Mouse (Mus musculus) embryonic stem cell, embryonic (primary cell): Measurements from ENCODE around the gene Tm6sf2.

ENCODE experiments used
- CTCF ChIA-PET, 4 experiments: fragments of 300-600 bp in 2 of 4; fragments of 350-600 bp in 2 of 4; sonication (Branson Sonifier 250); formaldehyde crosslinking; loops; one replicate each; lab custom pipeline; 2022; ENCODE audit warnings: inconsistent platforms in 2 of 4; lab: Charles Lee
- POLR2A ChIA-PET, 4 experiments: fragments of 300-600 bp in 2 of 4; fragments of 350-600 bp in 2 of 4; sonication (Branson Sonifier 250); formaldehyde crosslinking; loops; one replicate each; lab custom pipeline; 2022; ENCODE audit warnings: antibody characterized with exemption in 4 of 4, inconsistent platforms in 1 of 4; lab: Charles Lee

Gene Tm6sf2

GRCm38 (mm10) chr8:70083285-70083684 is 10.6 kb downstream of the Tm6sf2 start, which contains the start of gene Hapln4:
Hapln4 (plus strand) TSS chr8:70083457.
- CTCF ChIA-PET, result interaction anchor here in 2 of 4 experiments (0.7 to 1.8 kb wide), 8 partner anchors 10 to 308 kb away, joined by 3 to 5 read pairs (median 3); partner anchors contain the start of gene Tm6sf2 (in 1 of the 2)
- POLR2A ChIA-PET, result interaction anchor here (0.6 to 3.9 kb wide), 17 partner anchors 9 to 458 kb away, joined by 3 to 26 read pairs (median 3); partner anchors contain the start of genes Tm6sf2 (in 3 of the 4), Fkbp8 (in 1 of the 4), Kxd1 (in 1 of the 4) and Ncan (in 1 of the 4)

- ChIA-PET CTCF (interaction anchor here in 2 of 4 experiments (0.6 to 1.8 kb wide), 5 partner anchors 12 to 111 kb away, joined by 3 to 5 read pairs (median 3); partner anchors contain the start of gene Tm6sf2 (in 1 of the 2)), POLR2A (interaction anchor here in 3 of 4 experiments (0.5 to 3.9 kb wide), 20 partner anchors 9 to 239 kb away, joined by 3 to 26 read pairs (median 4); partner anchors contain the start of genes Ncan (in 2 of the 3), Tm6sf2 (in 2 of the 3), Nr2c2ap (in 1 of the 3) and Slc25a42 (in 1 of the 3))
These were observed 11.7 kb downstream of the Tm6sf2 start for GRCm38 (mm10) chr8:70084191-70085065.

GRCm38 (mm10) chr8:70086151-70086550 is 13.4 kb downstream of the Tm6sf2 start:
- ChIA-PET CTCF (interaction anchor here in 1 of 4 experiments (0.7 kb wide), 1 partner anchor 137 kb away, joined by 3 read pairs; no protein-coding TSS in a partner anchor), POLR2A (interaction anchor here (0.6 to 3.9 kb wide), 10 partner anchors 9 to 158 kb away, joined by 3 to 26 read pairs (median 4); partner anchors contain the start of gene Tm6sf2 (in 1 of the 4))

- ChIA-PET CTCF (no interaction called here), POLR2A (interaction anchor here in 2 of 4 experiments (0.9 to 1.8 kb wide), 7 partner anchors 10 to 89 kb away, joined by 3 to 7 read pairs (median 3); no protein-coding TSS in a partner anchor)
These were observed 14.5 kb downstream of the Tm6sf2 start for GRCm38 (mm10) chr8:70087237-70087636.

GRCm38 (mm10) chr8:70087836-70088650 is 15.3 kb downstream of the Tm6sf2 start:
- ChIA-PET CTCF (interaction anchor here (0.5 to 1.0 kb wide), 5 partner anchors 33 to 195 kb away, joined by 3 to 4 read pairs (median 3); no protein-coding TSS in a partner anchor), POLR2A (interaction anchor here in 3 of 4 experiments (0.6 to 4.0 kb wide), 8 partner anchors 9 to 213 kb away, joined by 3 to 11 read pairs (median 4); partner anchors contain the start of genes Nr2c2ap (in 1 of the 3) and Tm6sf2 (in 1 of the 3))

- POLR2A ChIA-PET, result interaction anchor here in 2 of 4 experiments (0.5 to 4.0 kb wide), 7 partner anchors 8 to 464 kb away, joined by 3 to 11 read pairs (median 3); partner anchors contain the start of genes Homer3 (in 1 of the 2), Nr2c2ap (in 1 of the 2), Tm6sf2 (in 1 of the 2) and Zfp868 (in 1 of the 2)
These were observed 16.7 kb downstream of the Tm6sf2 start for GRCm38 (mm10) chr8:70089296-70089960.

GRCm38 (mm10) chr8:70092786-70093185 is 20.1 kb downstream of the Tm6sf2 start:
- POLR2A ChIA-PET, result interaction anchor here in 3 of 4 experiments (0.9 to 2.4 kb wide), 8 partner anchors 8 to 69 kb away, joined by 3 to 12 read pairs (median 4); partner anchors contain the start of genes Borcs8 (in 1 of the 3), Hapln4 (in 1 of the 3) and Rfxank (in 1 of the 3)
- CTCF ChIA-PET, result interaction anchor here in 1 of 4 experiments (0.8 kb wide), 1 partner anchor 13 kb away, joined by 5 read pairs; no protein-coding TSS in a partner anchor

More at GRCm38 (mm10) chr8:70089296-70089960, 16.7 kb downstream of the Tm6sf2 start:
- CTCF ChIA-PET, result interaction anchor here in 1 of 4 experiments (1.2 kb wide), 1 partner anchor 16 kb away, joined by 3 read pairs; no protein-coding TSS in a partner anchor

GRCm38 (mm10) chr8:70099276-70099675 is 26.6 kb downstream of the Tm6sf2 start:
- CTCF ChIA-PET, result no interaction called here
- POLR2A ChIA-PET, result interaction anchor here in 2 of 4 experiments (1.4 to 1.6 kb wide), 2 partner anchors 10 to 60 kb away, joined by 3 to 4 read pairs; no protein-coding TSS in a partner anchor

- ChIA-PET CTCF (no interaction called here), POLR2A (interaction anchor here (0.7 to 1.6 kb wide), 4 partner anchors 11 to 323 kb away, joined by 3 to 6 read pairs (median 4); no protein-coding TSS in a partner anchor)
These were observed 27.5 kb downstream of the Tm6sf2 start for GRCm38 (mm10) chr8:70100241-70100640.

- CTCF ChIA-PET, result interaction anchor here (0.6 to 3.4 kb wide), 22 partner anchors 10 to 186 kb away, joined by 3 to 20 read pairs (median 4); partner anchors contain the start of genes Ncan (in 2 of the 4), Tm6sf2 (in 1 of the 4) and Tmem161a (in 1 of the 4)
- POLR2A ChIA-PET, result interaction anchor here in 2 of 4 experiments (0.5 to 2.9 kb wide), 8 partner anchors 11 to 121 kb away, joined by 3 to 12 read pairs (median 4); partner anchors contain the start of gene Hapln4 (in 1 of the 2)
These were observed 31.8 kb downstream of the Tm6sf2 start for GRCm38 (mm10) chr8:70104506-70104905.

GRCm38 (mm10) chr8:70104922-70105321 is 32.2 kb downstream of the Tm6sf2 start:
- POLR2A ChIA-PET, result interaction anchor here in 3 of 4 experiments (0.5 to 2.9 kb wide), 14 partner anchors 11 to 121 kb away, joined by 3 to 12 read pairs (median 4); partner anchors contain the start of gene Hapln4 (in 1 of the 3)

GRCm38 (mm10) chr8:70110451-70110850 is 37.7 kb downstream of the Tm6sf2 start:
- ChIA-PET CTCF (interaction anchor here in 2 of 4 experiments (0.6 to 1.4 kb wide), 4 partner anchors 10 to 43 kb away, joined by 3 to 4 read pairs (median 3); partner anchors contain the start of genes Hapln4 (in 1 of the 2) and Ncan (in 1 of the 2)), POLR2A (interaction anchor here (0.8 to 1.7 kb wide), 13 partner anchors 10 to 266 kb away, joined by 3 to 7 read pairs (median 3); partner anchors contain the start of genes Ncan (in 2 of the 4) and Hapln4 (in 1 of the 4))

More at GRCm38 (mm10) chr8:70104922-70105321, 32.2 kb downstream of the Tm6sf2 start:
- CTCF ChIA-PET, result interaction anchor here (0.6 to 3.4 kb wide), 20 partner anchors 10 to 165 kb away, joined by 3 to 20 read pairs (median 4); partner anchors contain the start of genes Ncan (in 2 of the 4), Tm6sf2 (in 1 of the 4) and Tmem161a (in 1 of the 4)

- CTCF ChIA-PET, result interaction anchor here in 1 of 4 experiments (0.8 to 1.4 kb wide), 3 partner anchors 9 to 178 kb away, joined by 3 read pairs; partner anchors contain the start of genes Hapln4 and Ncan
- POLR2A ChIA-PET, result interaction anchor here (1.0 to 1.7 kb wide), 10 partner anchors 10 to 267 kb away, joined by 3 to 7 read pairs (median 4); partner anchors contain the start of gene Ncan (in 2 of the 4)
These were observed 38.6 kb downstream of the Tm6sf2 start for GRCm38 (mm10) chr8:70111192-70111795.

- ChIA-PET CTCF (interaction anchor here in 1 of 4 experiments (1.3 kb wide), 2 partner anchors 8 to 19 kb away, joined by 3 read pairs; partner anchors contain the start of genes Ncan and Nr2c2ap), POLR2A (interaction anchor here (0.5 to 1.5 kb wide), 14 partner anchors 8 to 135 kb away, joined by 3 to 7 read pairs (median 4); partner anchors contain the start of genes Ncan (in 1 of the 4), Nr2c2ap (in 1 of the 4) and Slc25a42 (in 1 of the 4))
These were observed 39.8 kb downstream of the Tm6sf2 start for GRCm38 (mm10) chr8:70112401-70113016.
